Mouse (Mus musculus) C2C12 (cell line): ENCODE measurements around the gene Gm17660.

Experiments
- CEBPB ChIP-seq: IDR thresholded peaks from one replicate; pipeline ENCODE4 v1.6.1; 2011; ENCODE audit warnings: low read depth, mild to moderate bottlenecking, control low read depth, moderate library complexity
- CTCF ChIP-seq: IDR thresholded peaks from one replicate; pipeline ENCODE4 v1.5.1; 2011; ENCODE audit not compliant: control insufficient read depth, insufficient read depth, insufficient read length
- FOSL1 ChIP-seq: IDR thresholded peaks from one replicate; pipeline ENCODE4 v1.8.0; 2011; ENCODE audit warnings: mild to moderate bottlenecking, low read length; ENCODE audit not compliant: poor library complexity, insufficient read depth, severe bottlenecking
- MAX ChIP-seq: IDR thresholded peaks from one replicate; pipeline ENCODE4 v1.6.1; 2011; ENCODE audit warnings: mild to moderate bottlenecking, control low read depth
- MYOD1 ChIP-seq: IDR thresholded peaks from one replicate; pipeline ENCODE4 v1.6.1; 2011; ENCODE audit warnings: low read depth; ENCODE audit not compliant: control insufficient read depth, insufficient read length
- USF1 ChIP-seq: IDR thresholded peaks from one replicate; pipeline ENCODE4 v1.6.1; 2011; ENCODE audit warnings: low read depth, mild to moderate bottlenecking, control low read depth, moderate library complexity

DNA sequence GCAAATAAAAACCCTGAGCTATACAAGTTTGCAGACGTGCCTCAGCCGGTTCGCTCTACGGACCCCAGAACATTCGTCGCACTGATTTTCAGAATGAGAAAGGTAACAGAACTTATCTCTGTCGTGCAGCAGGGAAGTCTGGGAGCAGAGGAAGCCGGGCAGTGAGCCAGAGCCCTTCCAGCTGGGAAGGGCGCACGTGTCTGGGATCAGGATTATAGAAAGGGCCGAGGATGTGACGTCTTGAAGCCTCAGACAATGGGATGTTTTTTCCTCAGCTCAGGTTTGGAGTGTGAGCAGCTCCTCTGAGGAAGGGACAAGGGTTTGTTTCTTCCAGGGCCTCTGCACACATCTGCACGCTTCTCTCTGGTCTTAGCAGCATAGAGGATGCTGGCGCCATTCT is 37.7 kb upstream of the Gm17660 start:
- TF ChIP-seq CTCF (no peak), FOSL1 (no peak), MYOD1 (no peak), USF1 (no peak), MAX (no peak), CEBPB (no peak)
